Mouse (Mus musculus) spleen, adult 2 months (tissue): Measurements from ENCODE around the gene Man2b2. TPM values are rescaled to one million over a fixed set of nuclear protein-coding genes. Genes with fewer than 3 reads are reported as not detected.
"Not testable (repeated sequence)": the region's sequence is repeated elsewhere in the genome, so short reads cannot be mapped to it uniquely, and the experiment has no call there.

Experiments
- DNase-seq, 2 experiments: peaks; one replicate each; pipeline versions ENCODE4 v3.0.0 to v3.0.0-alpha.2; 2012 to 2021; ENCODE audit warnings: low spot score in 2 of 2, low read depth in 1 of 2
- H3K27ac ChIP-seq: fragments of 200-500 bp; 2 replicates; pipeline ENCODE4 v1.5.1; 2012; ENCODE audit warnings: low read length, inconsistent platforms; ENCODE audit not compliant: insufficient read depth
- H3K27me3 ChIP-seq: fragments of 200-500 bp; 2 replicates; pipeline ENCODE4 v1.6.1; 2012; ENCODE audit warnings: mild to moderate bottlenecking, moderate library complexity, low read length, inconsistent platforms; ENCODE audit not compliant: control insufficient read depth, insufficient read depth
- H3K36me3 ChIP-seq: fragments of 200-500 bp; 2 replicates; pipeline ENCODE4 v1.6.1; 2012; ENCODE audit warnings: mild to moderate bottlenecking, low read length, inconsistent platforms; ENCODE audit not compliant: control insufficient read depth, insufficient read depth
- H3K4me1 ChIP-seq: fragments of 200-500 bp; 2 replicates; pipeline ENCODE4 v1.6.1; 2011; ENCODE audit warnings: inconsistent platforms; ENCODE audit not compliant: control insufficient read depth, insufficient read depth, insufficient read length
- H3K4me3 ChIP-seq: fragments of 200-500 bp; 2 replicates; pipeline ENCODE4 v1.5.1; 2011; ENCODE audit warnings: mild to moderate bottlenecking, inconsistent platforms; ENCODE audit not compliant: insufficient read depth, insufficient read length; ENCODE audit errors: extremely low read depth
- CTCF ChIP-seq: fragments of 200-500 bp; IDR thresholded peaks from 2 replicates; pipeline ENCODE4 v1.5.1; 2011; ENCODE audit warnings: mild to moderate bottlenecking, inconsistent platforms; ENCODE audit not compliant: insufficient read depth, insufficient read length, insufficient replicate concordance; ENCODE audit errors: extremely low read depth
- POLR2A ChIP-seq: fragments of 200-500 bp; IDR thresholded peaks from 2 replicates; pipeline ENCODE4 v1.6.1; 2011; ENCODE audit warnings: low read depth, low read length, inconsistent platforms
- WGBS: fragments of 180-500 bp; shearing (Covaris S2); methylation state at CpG from one replicate; pipeline ENCODE4 v1.1.7; 2018; 5-methylcytosine and 5-hydroxymethylcytosine counted together
- polyA plus RNA-seq: library from polyadenylated mRNA; depleted of rRNA; stranded (reverse); fragments of >200 nt; gene quantifications from 2 replicates; pipeline ENCODE4 v1.2.3, GENCODE M21; 2012

Gene Man2b2
- polyA plus RNA-seq, 1 experiment, result 75.2 TPM

- Histone ChIP-seq H3K4me1 (peaks cover 2% of the 10 kb centered on the region; the same call in 1 of the 2 replicates), H3K27me3 (no peaks in the 10 kb centered on the region), H3K36me3 (peaks cover 27% of the 10 kb centered on the region), H3K4me3 (no peak overlapping the region), H3K27ac (no peak overlapping the region)
- TF ChIP-seq CTCF (peak; percentile 79; the same call in 1 of the 2 replicates), POLR2A (no peak)
- 27% methylated on average over 3 of the region's 3 CpGs for WGBS
- DNase-seq, result peak in 1 of 2 experiments; percentile 55
These were observed 19.0 kb downstream of the Man2b2 start for GRCm38 (mm10) chr5:36811413-36811812.

GRCm38 (mm10) chr5:36810634-36811033 is 19.8 kb downstream of the Man2b2 start:
- WGBS, result 88% methylated on average over 3 of the region's 3 CpGs
- H3K27ac ChIP-seq, result no peak overlapping the region
- DNase-seq, result no peak
- H3K4me1 ChIP-seq, result peaks cover 2% of the 10 kb centered on the region; the same call in 1 of the 2 replicates
- TF ChIP-seq CTCF (no peak), POLR2A (no peak)
- H3K36me3 ChIP-seq, result peaks cover 27% of the 10 kb centered on the region
- no peak overlapping the region for H3K4me3 ChIP-seq
- H3K27me3 ChIP-seq, result no peaks in the 10 kb centered on the region

GRCm38 (mm10) chr5:36809123-36809522 is 21.3 kb downstream of the Man2b2 start:
- H3K36me3 ChIP-seq, result peaks cover 20% of the 10 kb centered on the region
- H3K27ac ChIP-seq, result no peak overlapping the region
- no peaks in the 10 kb centered on the region for H3K27me3 ChIP-seq
- WGBS, result 95% methylated on average over 7 of the region's 7 CpGs
- DNase-seq, result no peak
- H3K4me1 ChIP-seq, result no peaks in the 10 kb centered on the region
- H3K4me3 ChIP-seq, result no peak overlapping the region
- no peak for TF ChIP-seq POLR2A
- no peak for TF ChIP-seq CTCF

GRCm38 (mm10) chr5:36807106-36807505 is 23.3 kb downstream of the Man2b2 start:
- DNase-seq, result no peak
- no peaks in the 10 kb centered on the region for H3K4me1 ChIP-seq
- WGBS, result 74% methylated on average over 5 of the region's 5 CpGs
- H3K36me3 ChIP-seq, result peaks cover 10% of the 10 kb centered on the region
- no peaks in the 10 kb centered on the region for H3K27me3 ChIP-seq
- no peak overlapping the region for H3K4me3 ChIP-seq
- no peak for TF ChIP-seq POLR2A
- TF ChIP-seq CTCF, result no peak
- H3K27ac ChIP-seq, result no peak overlapping the region

- WGBS, result 73% methylated on average over 8 of the region's 8 CpGs
- peaks cover 1% of the 10 kb centered on the region; the same call in 1 of the 2 replicates for H3K36me3 ChIP-seq
- TF ChIP-seq POLR2A (no peak), CTCF (no peak)
- H3K4me3 ChIP-seq, result no peak overlapping the region
- no peak overlapping the region for H3K27ac ChIP-seq
- H3K27me3 ChIP-seq, result no peaks in the 10 kb centered on the region
- no peaks in the 10 kb centered on the region; the same call in 1 of the 2 replicates for H3K4me1 ChIP-seq
- DNase-seq, result no peak
These were observed 33.2 kb downstream of the Man2b2 start for GRCm38 (mm10) chr5:36797291-36797690.

GRCm38 (mm10) chr5:36796296-36797014 is 34.0 kb downstream of the Man2b2 start, which contains the start of gene Mrfap1:
Mrfap1 (minus strand) TSS chr5:36796772.
- Histone ChIP-seq H3K4me3 (peak within 1 kb of the TSS; percentile 65), H3K27ac (peak within 1 kb of the TSS; percentile 98)
- peak; percentile 89 to 90 for DNase-seq
- not testable (repeated sequence) for H3K4me1 ChIP-seq, H3K27me3 ChIP-seq, H3K36me3 ChIP-seq
- under 1% methylated on average over 89 of the region's 90 CpGs for WGBS
- peak; percentile 78 for TF ChIP-seq POLR2A

GRCm38 (mm10) chr5:36795647-36796295 is 34.7 kb downstream of the Man2b2 start:
- WGBS, result 1% methylated on average over 36 of the region's 37 CpGs
- peak; percentile 28 to 50 for DNase-seq
- Histone ChIP-seq H3K27ac (peak overlapping the region; percentile 98), H3K4me3 (peak overlapping the region; percentile 65)
- not testable (repeated sequence) for H3K36me3 ChIP-seq, H3K4me1 ChIP-seq, H3K27me3 ChIP-seq
